Mouse (Mus musculus) megakaryocyte, adult 5-6 weeks (primary cell): ENCODE results near the gene Olfr1269. TPM values are rescaled to one million over a fixed set of nuclear protein-coding genes. Genes with fewer than 3 reads are reported as not detected.

Experiments used
- ATAC-seq: 2 replicates; pipeline ENCODE4 v1.8.0; 2016; ENCODE audit warnings: mild to moderate bottlenecking, inconsistent platforms; ENCODE audit not compliant: poor library complexity, severe bottlenecking
- total RNA-seq, 2 experiments: library from RNA; stranded (forward) in 1 of 2; stranded (reverse) in 1 of 2; fragments of 153-499, 151-499 nt in 1 of 2; fragments of 221-1000, 200-1000 nt in 1 of 2; gene quantifications; 2 replicates each; pipeline versions ENCODE4 v1.2.3 to v1.2.4; 2015 to 2017

Olfr1269 gene
- total RNA-seq (2015) (not detected in 2 replicates), total RNA-seq (2017) (not detected in 2 replicates)

GRCm38 (mm10) chr2:90121312-90121711 lies at the start of gene Olfr1269:
Gene Olfr1269 (minus strand): TSS chr2:90121412.
- ATAC-seq = no peak

GRCm38 (mm10) chr2:90153916-90154315 lies 32.7 kb upstream of the Olfr1269 start:
- ATAC-seq = no peak

GRCm38 (mm10) chr2:90152991-90153390 lies 31.8 kb upstream of the Olfr1269 start, which contains the start of gene Olfr1270:
Gene Olfr1270 (minus strand): TSS chr2:90153091.
- ATAC-seq = no peak

- no peak for ATAC-seq
Observed at GRCm38 (mm10) chr2:90142196-90142595, 21.0 kb upstream of the Olfr1269 start, which contains the start of gene Olfr32. Gene Olfr32 (minus strand): TSS chr2:90142296.

GRCm38 (mm10) chr2:90070065-90070464 lies 51.1 kb downstream of the Olfr1269 start:
- no peak for ATAC-seq

Other genes starting within 250 kb of the Olfr1269 start
- not detected in 2 replicates for gene Olfr1257, start 243.0 kb downstream of the Olfr1269 start, total RNA-seq (2015)
- gene Olfr1257, start 243.0 kb downstream of the Olfr1269 start, total RNA-seq (2017) = not detected in 2 replicates
- gene Olfr1258, start 194.1 kb downstream of the Olfr1269 start, total RNA-seq (2015) = not detected in 2 replicates
- not detected in 2 replicates for gene Olfr1258, start 194.1 kb downstream of the Olfr1269 start, total RNA-seq (2017)
- gene Olfr1259, start 172.7 kb downstream of the Olfr1269 start, total RNA-seq (2015) = not detected in 2 replicates
- gene Olfr1259, start 172.7 kb downstream of the Olfr1269 start, total RNA-seq (2017) = 0.04 TPM in 1 of 2 replicates, not detected in the other
- gene Olfr1260, start 147.1 kb downstream of the Olfr1269 start, total RNA-seq (2015) = not detected in 2 replicates
- not detected in 2 replicates for gene Olfr1260, start 147.1 kb downstream of the Olfr1269 start, total RNA-seq (2017)
- gene Olfr1261, start 130.2 kb downstream of the Olfr1269 start, total RNA-seq (2015) = not detected in 2 replicates
- gene Olfr1261, start 130.2 kb downstream of the Olfr1269 start, total RNA-seq (2017) = not detected in 2 replicates
- not detected in 2 replicates for gene Olfr1262, start 121.3 kb downstream of the Olfr1269 start, total RNA-seq (2015)
- gene Olfr1262, start 121.3 kb downstream of the Olfr1269 start, total RNA-seq (2017) = not detected in 2 replicates
- gene Olfr1263, start 109.3 kb downstream of the Olfr1269 start, total RNA-seq (2015) = not detected in 2 replicates
- gene Olfr1263, start 109.3 kb downstream of the Olfr1269 start, total RNA-seq (2017) = not detected in 2 replicates
- gene Olfr1264, start 95.8 kb downstream of the Olfr1269 start, total RNA-seq (2015) = not detected in 2 replicates
- not detected in 2 replicates for gene Olfr1264, start 95.8 kb downstream of the Olfr1269 start, total RNA-seq (2017)
- not detected in 2 replicates for gene Olfr1265, start 86.1 kb downstream of the Olfr1269 start, total RNA-seq (2015)
- not detected in 2 replicates for gene Olfr1265, start 86.1 kb downstream of the Olfr1269 start, total RNA-seq (2017)
- gene Olfr140, start 57.8 kb downstream of the Olfr1269 start, total RNA-seq (2015) = not detected in 2 replicates
- not detected in 2 replicates for gene Olfr140, start 57.8 kb downstream of the Olfr1269 start, total RNA-seq (2017)
- not detected in 2 replicates for gene Olfr32, start 20.9 kb upstream of the Olfr1269 start, total RNA-seq (2015)
- gene Olfr32, start 20.9 kb upstream of the Olfr1269 start, total RNA-seq (2017) = not detected in 2 replicates
- not detected in 2 replicates for gene Olfr1270, start 31.7 kb upstream of the Olfr1269 start, total RNA-seq (2015)
- not detected in 2 replicates for gene Olfr1270, start 31.7 kb upstream of the Olfr1269 start, total RNA-seq (2017)
- gene Olfr1506, start 103.1 kb upstream of the Olfr1269 start, total RNA-seq (2015) = not detected in 2 replicates
- 0.07 TPM in 1 of 2 replicates, not detected in the other for gene Olfr1506, start 103.1 kb upstream of the Olfr1269 start, total RNA-seq (2017)
- not detected in 2 replicates for gene Olfr142, start 136.2 kb upstream of the Olfr1269 start, total RNA-seq (2015)
- gene Olfr142, start 136.2 kb upstream of the Olfr1269 start, total RNA-seq (2017) = not detected in 2 replicates
- not detected in 2 replicates for gene Olfr1271, start 149.6 kb upstream of the Olfr1269 start, total RNA-seq (2015)
- not detected in 2 replicates for gene Olfr1271, start 149.6 kb upstream of the Olfr1269 start, total RNA-seq (2017)
- gene Olfr1272, start 171.4 kb upstream of the Olfr1269 start, total RNA-seq (2015) = not detected in 2 replicates
- not detected in 2 replicates for gene Olfr1272, start 171.4 kb upstream of the Olfr1269 start, total RNA-seq (2017)
- gene Gm13769, start 200.8 kb upstream of the Olfr1269 start, total RNA-seq (2015) = 0.11 TPM in 1 of 2 replicates, not detected in the other
- 0.16 TPM in 1 of 2 replicates, not detected in the other for gene Gm13769, start 200.8 kb upstream of the Olfr1269 start, total RNA-seq (2017)